Mouse (Mus musculus): ENCODE measurements at regions not wholly inside any gene's neighbourhood (a gene's known extent, or its start where the extent isn't known, plus 50 kb on each side); places are given as distances from the start of the nearest gene placed in this dataset.

DNA sequence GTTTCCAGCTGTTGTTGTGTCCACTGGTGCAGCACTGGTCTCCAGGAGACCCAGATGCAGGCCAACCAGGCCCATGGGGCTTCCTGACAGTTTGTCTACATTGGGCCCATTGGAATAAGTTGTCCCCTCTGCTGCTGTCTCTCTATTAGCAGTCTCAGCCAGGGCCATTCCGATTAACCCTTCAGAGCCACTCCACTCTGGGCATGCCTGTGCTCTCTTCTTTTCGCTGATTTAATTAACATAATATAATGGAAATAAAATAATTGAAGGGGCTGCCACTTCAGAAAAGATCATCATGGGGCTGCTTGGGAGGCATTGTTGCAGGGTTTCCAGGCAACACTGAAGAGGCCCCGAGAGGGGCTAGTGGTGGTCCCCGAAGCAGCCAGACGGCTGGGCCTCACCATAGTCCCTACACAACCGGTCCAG, 231.5 kb downstream of the Mycn start:
- no peak for TF ChIP-seq CTCF (IDR thresholded peaks at IDR 0.05; ENCODE audit: low read depth)
- no peak for TF ChIP-seq EP300 (IDR thresholded peaks at IDR 0.05; ENCODE audit: low read depth)

All from liver, postnatal 0 days (tissue).